Mouse (Mus musculus) embryonic facial prominence, embryonic 11.5 days (tissue): Measurements from ENCODE around the gene Chl1. TPM values are rescaled to one million over a fixed set of nuclear protein-coding genes. Genes with fewer than 3 reads are reported as not detected.

Experiments used
- ATAC-seq: fragments of 200-750 bp; cut with Nextera tagmentation; replicated peaks from 2 replicates; pipeline ENCODE4 v1.8.0; 2017; ENCODE audit warnings: low read depth; ENCODE audit not compliant: insufficient number of reproducible peaks, low FRiP score, low TSS enrichment
- DNase-seq: peaks from one replicate; pipeline ENCODE4 v3.0.0-alpha.2; 2015; ENCODE audit warnings: low spot score
- H3K27ac ChIP-seq: fragments of 300-500 bp; sonication (generic); replicated peaks from 2 replicates; pipeline ENCODE4 v1.5.1; 2014; ENCODE audit warnings: mild to moderate bottlenecking, low read depth, low read length, control low read depth
- H3K27me3 ChIP-seq: fragments of 300-500 bp; sonication (generic); 2 replicates; pipeline ENCODE4 v1.6.1; 2014; ENCODE audit warnings: mild to moderate bottlenecking, low read length, moderate library complexity, mixed read lengths; ENCODE audit not compliant: control insufficient read depth, insufficient read depth
- H3K36me3 ChIP-seq: fragments of 300-500 bp; sonication (generic); replicated peaks from 2 replicates; pipeline ENCODE4 v1.6.1; 2014; ENCODE audit warnings: low read depth, mild to moderate bottlenecking, low read length, moderate library complexity, mixed read lengths; ENCODE audit not compliant: control insufficient read depth, insufficient read depth
- H3K4me1 ChIP-seq: fragments of 300-500 bp; sonication (generic); 2 replicates; pipeline ENCODE4 v1.6.1; 2014; ENCODE audit warnings: low read length, mixed read lengths; ENCODE audit not compliant: control insufficient read depth, insufficient read depth
- H3K4me2 ChIP-seq: fragments of 300-500 bp; sonication (generic); 2 replicates; pipeline ENCODE4 v1.6.1; 2014; ENCODE audit warnings: low read depth, mild to moderate bottlenecking, control low read depth, low read length, moderate library complexity
- H3K4me3 ChIP-seq: fragments of 300-500 bp; sonication (generic); 2 replicates; pipeline ENCODE4 v1.5.1; 2014; ENCODE audit warnings: low read depth, low read length, control low read depth
- H3K9ac ChIP-seq: fragments of 300-500 bp; sonication (generic); replicated peaks from 2 replicates; pipeline ENCODE4 v1.6.1; 2014; ENCODE audit warnings: mild to moderate bottlenecking, control low read depth, low read length
- H3K9me3 ChIP-seq: fragments of 300-500 bp; sonication (generic); replicated peaks from 2 replicates; pipeline ENCODE4 v1.6.1; 2016; ENCODE audit warnings: mild to moderate bottlenecking, low read length, inconsistent platforms, mixed read lengths; ENCODE audit not compliant: control insufficient read depth
- WGBS: fragments of 180-500 bp; shearing (Covaris S2); extraction: QIAGEN DNeasy Blood & Tissue Kit; methylation state at CpG from one replicate; pipeline ENCODE4 v1.1.7; 2014; 5-methylcytosine and 5-hydroxymethylcytosine counted together
- polyA plus RNA-seq: library from polyadenylated mRNA; unstranded; fragments of >200 nt; fragmentation: Nextera tagmentation; extraction: Ambion mirVana; gene quantifications from 2 replicates; pipeline ENCODE4 v1.2.1, GENCODE M21; 2014

Gene Chl1
- polyA plus RNA-seq, 1 experiment from 2014 or later: 2.5 TPM

GRCm38 (mm10) chr6:103676664-103677063 is 166.3 kb downstream of the Chl1 start:
- H3K27ac ChIP-seq: no peak overlapping the region
- no peak overlapping the region for H3K9ac ChIP-seq
- no peak overlapping the region for H3K4me2 ChIP-seq
- no peaks in the 10 kb centered on the region for H3K9me3 ChIP-seq
- ATAC-seq (no peak), DNase-seq (no peak)
- no peak overlapping the region for H3K4me3 ChIP-seq
- no peaks in the 10 kb centered on the region for H3K4me1 ChIP-seq
- 71% methylated on average over 5 of the region's 5 CpGs for WGBS
- H3K27me3 ChIP-seq: no peaks in the 10 kb centered on the region
- no peaks in the 10 kb centered on the region for H3K36me3 ChIP-seq

DNA sequence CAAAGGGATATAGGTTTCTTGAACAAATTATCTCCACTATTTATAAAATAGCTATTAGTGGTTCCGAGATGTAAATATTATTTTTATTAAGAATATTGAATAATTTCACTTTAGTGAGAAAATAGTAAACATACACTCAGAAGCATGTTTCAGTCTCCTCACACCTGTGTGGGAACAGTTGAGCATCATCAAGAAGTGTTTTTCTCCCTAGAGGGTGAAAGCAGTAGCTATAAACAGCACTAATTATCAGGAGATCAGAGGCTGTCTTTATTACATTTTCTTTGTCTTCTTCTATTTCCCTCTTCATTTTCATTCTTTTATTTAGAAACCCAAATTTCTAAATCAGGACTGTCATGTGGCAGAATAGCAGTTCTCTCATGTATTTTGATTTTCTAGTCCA is 166.7 kb downstream of the Chl1 start:
- no peak overlapping the region for H3K9ac ChIP-seq
- no peak overlapping the region for H3K4me2 ChIP-seq
- no peak overlapping the region for H3K27ac ChIP-seq
- H3K9me3 ChIP-seq: no peaks in the 10 kb centered on the region
- H3K36me3 ChIP-seq: no peaks in the 10 kb centered on the region
- no peaks in the 10 kb centered on the region for H3K27me3 ChIP-seq
- ATAC-seq (no peak), DNase-seq (no peak)
- 90% methylated on average over 1 of the region's 1 CpGs for WGBS
- H3K4me1 ChIP-seq: no peaks in the 10 kb centered on the region
- no peak overlapping the region for H3K4me3 ChIP-seq

DNA sequence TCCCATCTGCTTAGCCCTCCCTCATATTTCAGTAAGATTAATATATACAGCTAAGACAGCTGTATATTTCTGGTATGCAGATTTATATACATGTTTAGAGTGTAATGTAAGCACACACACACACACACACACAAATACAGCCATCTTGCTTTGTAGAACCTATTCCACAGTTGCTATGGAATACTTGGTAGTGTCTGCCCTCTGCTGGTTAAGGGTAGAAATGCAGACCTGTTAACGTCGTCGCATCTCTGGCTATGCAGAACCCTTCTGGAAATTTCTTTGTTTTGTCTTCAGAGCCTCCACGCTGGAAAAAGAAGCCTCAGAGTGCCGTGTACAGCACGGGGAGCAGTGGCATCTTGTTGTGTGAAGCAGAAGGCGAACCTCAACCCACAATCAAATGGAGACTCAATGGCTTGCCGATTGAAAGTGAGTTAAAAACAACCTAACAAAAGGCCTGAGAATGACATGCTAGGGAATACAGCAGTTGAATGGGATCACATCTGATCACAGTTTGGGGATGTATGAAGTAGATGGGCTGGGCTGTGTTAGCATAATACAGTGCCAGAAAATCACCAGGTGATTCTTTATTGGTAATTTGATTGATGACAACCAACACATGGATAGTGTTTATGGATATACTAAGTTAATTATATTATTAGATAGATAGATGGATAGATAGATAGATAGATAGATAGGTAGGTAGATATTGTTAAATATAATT is 172.6 kb downstream of the Chl1 start:
- Histone ChIP-seq H3K27me3 (no peaks in the 10 kb centered on the region), H3K36me3 (no peaks in the 10 kb centered on the region), H3K4me3 (no peak overlapping the region), H3K9ac (no peak overlapping the region), H3K27ac (no peak overlapping the region), H3K9me3 (no peaks in the 10 kb centered on the region), H3K4me2 (no peak overlapping the region), H3K4me1 (no peaks in the 10 kb centered on the region)
- ATAC-seq (peak; percentile 79), DNase-seq (peak; percentile 86)
- WGBS: 15% methylated on average over 8 of the region's 8 CpGs

GRCm38 (mm10) chr6:103692511-103692910 is 182.1 kb downstream of the Chl1 start:
- H3K9me3 ChIP-seq: no peaks in the 10 kb centered on the region
- no peak overlapping the region for H3K4me2 ChIP-seq
- WGBS: 66% methylated on average over 3 of the region's 3 CpGs
- H3K9ac ChIP-seq: no peak overlapping the region
- H3K27ac ChIP-seq: no peak overlapping the region
- ATAC-seq: no peak
- H3K4me3 ChIP-seq: no peak overlapping the region
- no peak for DNase-seq
- no peaks in the 10 kb centered on the region for H3K4me1 ChIP-seq
- H3K27me3 ChIP-seq: no peaks in the 10 kb centered on the region
- no peaks in the 10 kb centered on the region for H3K36me3 ChIP-seq

- H3K27ac ChIP-seq: no peak overlapping the region
- H3K9me3 ChIP-seq: no peaks in the 10 kb centered on the region
- H3K4me3 ChIP-seq: no peak overlapping the region
- ATAC-seq (no peak), DNase-seq (peak; percentile 58)
- H3K9ac ChIP-seq: no peak overlapping the region
- H3K36me3 ChIP-seq: no peaks in the 10 kb centered on the region
- H3K27me3 ChIP-seq: no peaks in the 10 kb centered on the region
- 67% methylated on average over 7 of the region's 7 CpGs for WGBS
- no peak overlapping the region for H3K4me2 ChIP-seq
- no peaks in the 10 kb centered on the region for H3K4me1 ChIP-seq
These were observed 187.1 kb downstream of the Chl1 start for GRCm38 (mm10) chr6:103697349-103698028.

- Histone ChIP-seq H3K4me1 (no peaks in the 10 kb centered on the region), H3K36me3 (no peaks in the 10 kb centered on the region), H3K4me3 (no peak overlapping the region), H3K27ac (no peak overlapping the region), H3K4me2 (no peak overlapping the region), H3K9me3 (no peaks in the 10 kb centered on the region), H3K27me3 (no peaks in the 10 kb centered on the region), H3K9ac (no peak overlapping the region)
- ATAC-seq (no peak), DNase-seq (no peak)
- WGBS: 79% methylated on average over 1 of the region's 1 CpGs
These were observed 189.1 kb downstream of the Chl1 start for GRCm38 (mm10) chr6:103699482-103699881.

DNA sequence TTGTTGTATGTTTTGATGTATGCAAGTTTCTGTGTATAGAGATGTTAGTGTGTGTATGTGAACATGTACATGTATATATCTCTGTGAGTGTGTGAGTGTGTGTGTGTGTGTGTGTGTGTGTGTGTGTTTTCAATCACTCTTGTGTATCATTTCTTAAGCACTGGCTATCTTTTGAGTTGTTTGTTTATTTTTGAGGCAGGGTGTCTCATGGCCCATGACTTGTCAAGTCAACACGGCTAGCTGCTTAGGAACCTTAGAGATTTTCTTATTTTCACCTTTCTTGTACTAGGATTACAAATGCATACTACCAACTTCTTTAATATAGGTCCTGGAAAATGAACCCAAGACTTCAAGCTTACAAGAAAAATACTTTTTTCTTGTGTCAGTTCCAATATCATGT is 189.5 kb downstream of the Chl1 start:
- no peaks in the 10 kb centered on the region for H3K9me3 ChIP-seq
- no peaks in the 10 kb centered on the region for H3K36me3 ChIP-seq
- H3K4me2 ChIP-seq: no peak overlapping the region
- no peak for ATAC-seq
- no peak for DNase-seq
- 58% methylated on average over 1 of the region's 1 CpGs for WGBS
- no peaks in the 10 kb centered on the region for H3K27me3 ChIP-seq
- no peak overlapping the region for H3K27ac ChIP-seq
- H3K4me3 ChIP-seq: no peak overlapping the region
- no peaks in the 10 kb centered on the region for H3K4me1 ChIP-seq
- no peak overlapping the region for H3K9ac ChIP-seq

DNA sequence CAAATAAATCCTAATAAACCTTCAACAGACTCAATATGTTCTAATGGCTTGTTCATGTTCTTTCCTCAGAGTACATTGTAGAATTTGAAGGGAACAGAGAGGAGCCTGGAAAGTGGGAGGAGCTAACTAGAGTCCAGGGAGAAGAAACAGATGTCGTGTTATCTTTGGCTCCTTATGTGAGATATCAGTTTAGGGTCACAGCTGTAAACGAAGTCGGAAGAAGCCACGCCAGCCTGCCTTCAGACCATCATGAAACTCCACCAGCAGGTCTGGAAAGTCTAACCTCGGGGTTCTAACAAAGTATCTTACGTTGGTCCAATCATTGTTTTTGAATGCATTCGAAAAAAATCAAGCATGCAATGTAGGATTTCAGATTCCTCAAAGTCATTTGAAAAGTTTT is 189.9 kb downstream of the Chl1 start:
- WGBS: 78% methylated on average over 7 of the region's 7 CpGs
- Histone ChIP-seq H3K9me3 (no peaks in the 10 kb centered on the region), H3K36me3 (no peaks in the 10 kb centered on the region), H3K27ac (no peak overlapping the region), H3K4me1 (no peaks in the 10 kb centered on the region), H3K27me3 (no peaks in the 10 kb centered on the region), H3K4me2 (no peak overlapping the region), H3K4me3 (no peak overlapping the region), H3K9ac (no peak overlapping the region)
- ATAC-seq: no peak
- DNase-seq: no peak
